Mouse (Mus musculus) right cerebral cortex, postnatal 14 days (tissue): ENCODE measurements at regions not wholly inside any gene's neighbourhood (a gene's known extent, or its start where the extent isn't known, plus 50 kb on each side); places are given as distances from the start of the nearest gene placed in this dataset.

ENCODE experiments used
- DNase-seq: peaks from one replicate; pipeline ENCODE4 v3.0.0; 2022

GRCm38 (mm10) chr9:43628786-43629185, 115.0 kb upstream of the Nectin1 start:
- no peak for DNase-seq

DNA sequence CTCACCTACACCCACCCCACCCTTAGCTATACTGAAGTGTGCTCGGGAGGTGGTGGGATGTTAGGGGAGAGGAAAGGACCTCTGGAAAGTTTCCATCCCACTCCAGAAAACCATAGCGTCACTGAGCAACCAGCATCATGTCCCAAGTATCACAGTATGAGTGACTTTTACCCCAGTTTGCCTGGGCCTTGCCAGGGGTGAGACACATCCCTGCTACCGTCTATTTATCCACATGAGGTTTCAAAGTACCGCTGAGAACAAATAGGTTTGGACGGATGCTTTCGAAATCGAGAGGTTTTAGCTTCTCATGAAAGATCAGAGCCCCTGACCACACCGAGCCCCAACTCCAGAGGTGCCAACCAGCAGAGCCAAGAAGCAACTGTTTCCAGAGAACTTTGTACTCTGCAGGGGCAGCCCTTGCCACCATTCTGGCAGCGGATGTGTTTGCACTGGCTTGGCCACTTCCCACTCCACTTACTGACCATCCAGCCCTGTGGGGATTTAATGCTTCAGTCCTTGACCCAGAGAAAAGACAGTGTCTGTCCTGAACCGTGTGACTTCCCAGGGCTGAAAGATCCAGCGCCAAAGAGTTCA, 107.3 kb upstream of the Nectin1 start:
- no peak for DNase-seq

GRCm38 (mm10) chr9:43658186-43658585, 85.6 kb upstream of the Nectin1 start:
- no peak for DNase-seq

GRCm38 (mm10) chr9:43659237-43659636, 84.5 kb upstream of the Nectin1 start:
- no peak for DNase-seq

DNA sequence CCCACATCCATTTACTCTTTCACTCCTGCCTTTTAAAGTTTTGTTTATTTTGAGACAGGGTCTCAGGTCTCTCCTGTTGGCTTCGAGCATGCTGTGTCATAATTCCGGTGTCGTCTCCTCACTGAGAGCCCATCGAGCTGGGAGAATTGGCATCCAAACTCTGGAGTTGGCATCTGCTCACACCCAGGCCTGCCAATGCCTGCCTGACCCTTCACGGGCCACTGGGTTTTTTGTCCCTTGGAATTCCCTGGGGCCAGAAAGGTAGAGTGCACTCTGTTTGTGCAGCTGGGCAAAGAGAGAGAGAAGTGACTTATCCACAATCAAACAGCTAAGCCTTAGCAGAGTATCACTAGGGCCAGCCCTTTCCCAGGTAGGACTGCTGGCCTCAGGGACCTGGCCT, 83.6 kb upstream of the Nectin1 start:
- no peak for DNase-seq

DNA sequence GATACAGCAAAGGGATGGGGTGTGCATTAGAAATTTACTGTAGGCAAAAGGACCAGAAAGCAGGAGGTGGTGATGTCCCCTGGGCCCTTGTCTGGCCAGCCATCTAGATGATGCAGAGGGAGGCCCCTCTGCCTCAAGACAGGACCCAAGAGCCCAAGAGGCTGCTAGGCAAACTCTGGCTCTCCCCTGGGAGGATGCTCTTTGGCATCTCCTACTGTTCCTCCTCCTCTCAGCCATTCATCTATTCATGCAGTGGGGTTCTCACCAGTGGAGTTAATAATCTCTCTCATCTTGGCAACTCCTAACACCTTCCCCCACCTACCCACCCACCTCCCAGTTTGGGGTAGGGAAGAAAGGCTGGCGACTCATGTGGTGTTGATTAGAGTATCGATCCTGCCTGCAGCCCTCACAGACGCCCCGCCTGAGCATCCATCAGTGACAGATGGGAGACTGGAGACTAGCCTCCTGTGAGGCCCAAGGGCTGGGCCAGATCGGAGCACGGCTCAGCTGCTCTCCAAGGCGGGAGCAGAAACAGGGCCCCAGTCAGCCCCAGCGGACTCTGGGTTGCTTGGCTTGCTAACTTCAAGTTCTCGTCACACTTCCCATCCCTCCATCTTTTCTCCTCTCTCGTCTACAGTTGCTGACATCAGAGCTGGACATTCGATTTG, 82.8 kb upstream of the Nectin1 start:
- no peak for DNase-seq

- no peak for DNase-seq
These were observed 82.1 kb upstream of the Nectin1 start for GRCm38 (mm10) chr9:43661646-43662045.

DNA sequence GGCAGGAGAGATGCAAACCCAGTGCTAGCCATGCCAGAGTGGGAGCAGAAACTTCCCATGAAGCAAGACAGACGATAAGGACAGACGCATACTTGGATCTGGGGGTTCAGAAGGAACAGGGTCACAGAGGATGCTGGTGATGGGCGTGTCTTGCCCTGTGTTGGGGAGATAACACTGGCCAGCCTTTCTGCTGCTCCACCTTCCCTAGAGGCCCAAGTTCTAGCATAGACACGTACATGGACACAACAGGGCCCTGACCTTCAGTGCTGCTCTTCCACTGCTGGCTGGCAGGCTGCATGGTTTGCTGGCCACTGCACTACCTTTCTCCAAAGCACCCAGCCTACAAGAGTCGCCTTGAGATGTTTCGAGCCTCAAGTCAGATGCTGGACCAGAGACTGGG, 76.4 kb upstream of the Nectin1 start:
- DNase-seq = no peak

DNA sequence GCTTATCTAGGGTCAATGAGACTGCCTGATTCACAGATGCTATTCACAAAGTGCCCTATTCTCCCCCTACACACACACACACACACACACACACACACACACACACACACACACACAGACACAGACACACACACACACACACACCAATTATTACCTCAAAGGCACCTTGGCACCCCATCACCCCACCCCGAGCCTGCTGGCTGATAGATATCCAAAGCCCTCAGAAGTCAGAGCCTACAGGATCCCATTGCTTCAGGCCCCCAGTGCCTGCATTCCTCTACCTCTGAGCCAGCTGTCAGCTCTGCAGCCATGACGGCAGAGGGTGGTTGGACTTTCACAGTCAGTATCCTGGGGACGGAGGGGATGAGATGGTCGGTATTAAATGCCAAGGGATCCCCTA, 75.8 kb upstream of the Nectin1 start:
- DNase-seq = no peak

GRCm38 (mm10) chr9:43668731-43669130, 75.1 kb upstream of the Nectin1 start:
- DNase-seq = no peak

DNA sequence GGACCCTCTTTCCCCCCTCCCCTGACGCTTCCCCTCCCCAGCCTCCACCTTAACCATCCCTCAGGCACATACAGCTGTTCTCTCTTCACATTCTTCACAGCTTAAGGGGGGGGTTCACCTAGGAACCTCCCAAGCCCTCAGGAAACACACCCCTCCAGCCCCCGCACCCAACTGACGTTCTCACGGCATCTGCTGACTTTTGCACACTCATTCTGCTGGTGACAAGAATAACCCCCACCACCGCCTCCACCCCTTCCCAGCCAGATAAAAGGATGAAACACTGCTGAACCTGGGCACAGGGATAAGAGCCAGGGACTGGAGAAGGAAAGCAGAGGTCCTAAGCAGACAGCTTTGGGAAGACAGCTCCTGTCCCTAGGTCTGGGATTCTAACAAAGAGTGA, 73.2 kb upstream of the Nectin1 start:
- DNase-seq = no peak

DNA sequence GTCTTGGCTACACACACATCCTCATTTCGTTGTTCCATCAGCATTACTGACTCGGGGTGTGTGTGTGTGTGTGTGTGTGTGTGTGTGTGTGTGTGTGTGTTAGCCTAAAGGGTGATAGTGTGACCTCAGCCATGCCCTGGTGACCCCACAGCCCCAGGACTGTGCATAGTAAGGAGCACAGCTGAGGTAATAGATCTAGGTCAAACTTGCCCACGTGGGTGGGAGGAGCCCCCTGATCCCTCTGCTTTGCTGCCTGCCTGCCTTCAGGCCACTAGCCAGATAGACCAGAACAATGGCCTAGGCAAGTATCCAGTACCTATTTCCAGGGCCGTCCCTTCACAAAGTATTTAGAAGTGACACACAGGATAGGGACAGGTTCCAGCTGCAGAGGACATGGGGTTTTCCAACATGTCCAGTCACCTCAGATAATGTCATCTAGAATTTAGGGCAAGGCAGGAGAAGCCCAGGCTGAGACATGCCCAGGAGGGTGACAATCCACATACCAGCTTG, 70.6 kb upstream of the Nectin1 start:
- no peak for DNase-seq

DNA sequence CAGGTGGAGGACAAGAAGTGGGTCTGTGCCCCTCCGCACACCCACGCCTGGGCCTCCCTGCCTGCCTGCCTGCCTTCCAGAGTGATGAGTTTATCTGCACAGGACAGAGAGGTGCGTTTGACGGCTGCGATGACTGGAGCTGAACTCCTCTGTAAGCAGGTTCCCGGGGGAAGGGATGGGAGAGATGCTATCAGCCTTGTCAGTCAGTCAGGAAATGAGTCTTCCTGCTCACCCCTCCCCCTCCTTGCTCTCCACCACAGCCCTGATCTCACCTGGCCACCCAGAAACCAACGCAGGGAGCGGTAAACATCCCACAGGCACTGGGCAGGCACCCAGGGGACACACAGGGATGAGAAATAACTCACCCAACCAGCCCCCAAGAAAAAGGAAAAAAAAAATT, 69.5 kb upstream of the Nectin1 start:
- no peak for DNase-seq

GRCm38 (mm10) chr9:43676011-43676410, 67.8 kb upstream of the Nectin1 start:
- DNase-seq = no peak

DNA sequence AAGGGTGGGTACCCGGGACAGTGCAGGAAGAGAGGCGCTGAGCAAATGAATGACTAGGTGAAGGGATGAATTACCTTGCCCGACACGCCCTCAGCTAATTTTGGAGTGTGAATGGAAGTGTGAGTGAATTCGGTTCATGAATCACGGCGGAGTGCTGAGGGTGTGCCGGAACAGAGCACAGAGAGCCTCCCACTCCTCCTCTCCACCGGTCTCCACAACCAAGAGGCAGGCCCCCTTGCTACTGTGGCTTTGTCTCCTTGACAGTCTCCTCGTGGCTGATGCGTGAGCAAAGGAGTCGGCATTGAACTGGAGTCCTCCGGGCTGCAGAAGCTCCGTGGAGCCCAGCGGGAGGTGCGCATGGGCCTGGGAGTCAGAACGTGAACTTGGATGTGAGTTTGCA, 64.5 kb upstream of the Nectin1 start:
- DNase-seq = no peak

DNA sequence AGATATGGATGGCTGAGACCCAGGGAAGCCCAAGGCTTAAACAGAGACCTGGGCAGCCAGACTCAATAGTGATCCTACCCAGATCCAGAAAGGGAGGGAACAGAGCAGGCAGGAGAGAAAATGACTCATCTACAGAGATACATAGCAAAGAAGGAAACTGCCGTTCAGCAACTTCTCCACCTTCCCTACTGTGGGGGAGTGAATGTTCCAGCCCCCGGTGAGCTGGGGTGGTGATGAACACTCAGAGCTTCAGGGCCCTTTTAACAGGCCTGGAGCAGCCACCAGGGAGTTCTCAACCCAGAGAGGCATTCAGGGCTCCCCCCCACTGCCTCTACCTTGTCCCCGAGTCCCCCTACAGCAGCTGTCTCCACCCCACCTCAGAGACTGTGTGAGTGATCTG, 62.5 kb upstream of the Nectin1 start:
- DNase-seq = no peak

DNA sequence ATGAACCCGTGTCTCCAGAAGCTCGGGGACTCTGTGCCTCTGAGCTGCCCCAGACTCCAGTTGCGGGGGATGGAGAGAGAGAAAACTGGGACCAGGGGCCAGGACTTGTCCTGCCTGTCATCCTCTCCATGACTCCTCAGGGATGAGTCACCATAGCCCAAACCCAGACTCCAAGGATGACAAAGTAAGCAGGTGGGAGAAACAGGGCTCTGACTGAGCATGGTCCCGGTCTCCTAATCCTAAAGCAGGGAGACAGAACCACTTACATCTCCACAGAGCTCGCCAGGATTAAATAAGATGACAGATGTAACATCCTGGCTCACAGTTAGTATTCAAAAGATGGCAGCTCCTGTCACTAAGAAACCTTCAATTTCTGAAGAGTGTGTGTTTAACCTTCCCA, 61.7 kb upstream of the Nectin1 start:
- DNase-seq = no peak

GRCm38 (mm10) chr9:43684596-43684995, 59.2 kb upstream of the Nectin1 start:
- DNase-seq = no peak

DNA sequence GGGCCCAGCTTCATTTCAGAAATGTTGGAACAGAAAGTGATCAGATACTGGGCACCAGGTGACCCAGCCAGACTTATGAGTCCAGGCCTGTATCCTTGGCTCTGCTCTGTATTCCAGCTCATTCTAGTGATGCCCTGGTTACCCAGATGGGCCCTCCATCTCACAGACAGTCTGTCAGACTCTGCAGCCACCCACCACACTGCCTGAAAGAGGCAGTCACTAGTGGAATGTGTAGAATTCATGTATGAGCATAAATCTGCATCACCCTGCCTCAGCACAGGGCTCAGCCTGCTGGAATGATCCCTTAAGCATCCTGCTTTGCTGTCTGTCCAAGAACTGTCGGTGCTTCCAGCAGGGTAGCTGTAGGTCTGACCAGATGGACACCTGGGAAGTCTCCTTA, 51.8 kb upstream of the Nectin1 start:
- DNase-seq = no peak

- DNase-seq = no peak
These were observed 51.2 kb upstream of the Nectin1 start for GRCm38 (mm10) chr9:43692538-43692937.
